Mouse (Mus musculus) stomach, postnatal 0 days (tissue): ENCODE results near the gene Pxylp1.

ENCODE experiments used
- CTCF ChIP-seq: IDR thresholded peaks from 2 replicates; pipeline ENCODE4 v1.5.1; 2016; ENCODE audit warnings: antibody characterized with exemption, low read depth, mild to moderate bottlenecking, moderate library complexity
- EP300 ChIP-seq: optimal IDR thresholded peaks from 2 replicates; pipeline ENCODE3; 2016; ENCODE audit warnings: antibody characterized with exemption

- no peak for TF ChIP-seq CTCF
- TF ChIP-seq EP300: no peak
Measured at GRCm38 (mm10) chr9:96837781-96838420, 54.6 kb downstream of the Pxylp1 start.
